Mouse (Mus musculus) thymus, postnatal 36 days (tissue): ENCODE results near the gene Mrln.
A peak's percentile ranks its signal among the peaks of the same experiment; 100 is the strongest.

Experiments
- DNase-seq, 2 experiments: peaks; one replicate each; pipeline ENCODE4 v3.0.0; 2022; ENCODE audit warnings: mixed read lengths in 2 of 2

Gene Mrln

DNA sequence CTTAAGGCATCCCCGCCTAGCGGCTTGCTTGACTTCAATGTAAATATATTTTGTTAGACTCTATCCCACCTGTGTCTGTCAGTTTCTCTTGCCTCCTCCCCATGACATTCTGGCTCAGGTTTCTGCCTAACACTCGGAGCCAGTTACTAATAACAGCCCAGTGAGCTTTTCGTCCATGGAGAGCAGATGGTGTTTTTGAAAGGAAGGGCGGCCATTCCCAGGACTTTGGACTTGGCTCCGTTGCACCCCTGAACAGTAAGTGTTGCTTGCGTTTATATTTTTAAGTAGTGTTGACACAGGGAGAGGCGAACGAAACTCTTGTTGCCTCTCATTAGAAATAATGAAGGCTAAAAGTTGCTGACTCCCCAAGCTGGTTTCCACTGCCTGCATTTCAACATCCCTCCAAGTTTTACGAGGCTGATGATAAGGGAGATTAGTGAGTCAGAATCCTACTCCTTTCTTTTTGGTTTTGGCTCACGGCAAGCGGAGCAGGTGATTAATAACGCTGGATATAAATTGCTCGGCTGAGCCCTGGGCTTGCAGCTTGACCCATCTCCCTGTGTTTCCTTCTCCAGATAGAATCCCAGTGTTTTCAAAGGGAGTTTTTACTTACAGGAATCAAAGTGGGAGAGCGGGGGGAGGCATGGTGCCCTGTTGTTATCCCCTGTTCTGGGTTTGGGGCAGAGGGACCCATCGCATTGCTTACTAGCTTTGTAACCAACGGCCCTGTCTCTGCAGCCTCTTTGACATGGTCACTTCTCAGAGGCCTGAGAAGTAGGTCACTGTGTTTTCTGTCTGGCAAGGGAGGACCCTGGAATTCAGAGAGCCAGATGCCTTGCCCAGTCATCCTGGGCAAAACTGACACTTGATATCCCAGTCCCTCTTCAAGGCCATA, at the start of gene Mrln:
Gene Mrln, plus strand, starts transcription at position 160 of the 895 bp plus-strand sequence.
- DNase-seq: no peak

DNA sequence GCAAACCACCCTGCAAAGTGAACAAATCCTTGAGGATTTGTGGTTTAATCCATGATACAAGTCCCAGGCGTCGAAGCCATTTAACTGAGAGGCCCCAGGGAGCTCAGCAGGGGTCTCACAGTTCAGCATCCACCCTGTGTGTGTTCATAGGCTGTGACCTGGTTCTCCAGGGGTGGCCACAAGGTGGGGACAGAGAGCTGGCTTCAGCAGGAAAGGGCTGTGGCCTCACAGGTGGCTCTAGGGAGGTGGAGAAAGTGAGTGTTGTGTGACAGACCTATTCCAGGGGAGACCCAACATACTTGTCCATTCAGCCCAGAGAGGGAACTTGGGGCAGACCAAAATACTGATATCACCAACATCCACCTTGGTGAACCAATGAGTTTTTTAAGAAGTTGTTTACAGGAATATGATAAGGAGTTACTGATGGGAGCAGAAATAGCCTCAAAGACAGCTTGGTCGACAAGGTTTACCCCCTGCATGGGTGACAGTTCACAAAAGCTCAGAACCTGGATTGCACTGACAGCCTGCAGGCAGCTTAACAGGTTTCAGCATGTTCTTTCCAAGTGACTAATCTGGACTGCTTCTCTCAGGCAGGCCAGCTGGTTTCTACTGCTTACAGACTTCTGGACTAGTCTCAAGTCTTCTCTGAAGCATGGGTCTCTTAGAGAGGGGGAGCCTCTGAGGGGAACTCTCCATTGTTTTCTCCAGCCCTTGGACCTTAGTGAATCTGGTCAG, 47.9 kb upstream of the Mrln start:
- DNase-seq: peak; percentile 72 to 76

DNA sequence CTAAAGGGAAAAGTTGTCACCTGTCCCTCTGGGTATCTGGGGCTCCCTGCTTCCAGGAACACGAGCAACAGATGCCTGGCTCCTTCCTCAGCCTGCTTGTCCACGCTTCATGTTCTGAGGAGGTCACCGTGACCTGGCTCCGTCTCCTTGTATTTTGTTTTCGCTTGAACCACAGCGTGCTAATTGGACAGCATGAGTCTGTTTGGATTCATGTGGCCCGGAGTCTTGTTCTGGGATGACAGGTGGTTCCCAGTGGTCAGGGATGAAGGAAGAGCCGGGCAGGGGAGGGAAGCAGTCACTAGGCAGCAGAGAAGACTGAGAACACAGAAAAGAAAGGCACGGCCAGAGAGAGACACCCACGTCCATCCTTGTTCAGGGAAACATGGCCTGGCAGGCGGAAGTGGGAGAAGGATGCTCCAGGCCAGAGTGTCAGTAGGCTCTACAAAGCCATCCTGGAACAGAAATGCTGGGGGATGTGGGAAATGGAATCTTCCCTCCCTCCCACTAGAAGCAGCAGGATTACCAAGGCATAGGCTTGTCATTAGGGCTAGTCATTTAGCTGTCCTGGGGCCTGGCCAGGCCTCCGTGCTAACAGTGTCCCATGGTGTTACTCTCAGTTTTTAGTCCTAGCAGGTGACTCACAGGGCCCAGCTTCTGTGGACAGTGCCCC, 44.7 kb upstream of the Mrln start:
- DNase-seq: no peak

DNA sequence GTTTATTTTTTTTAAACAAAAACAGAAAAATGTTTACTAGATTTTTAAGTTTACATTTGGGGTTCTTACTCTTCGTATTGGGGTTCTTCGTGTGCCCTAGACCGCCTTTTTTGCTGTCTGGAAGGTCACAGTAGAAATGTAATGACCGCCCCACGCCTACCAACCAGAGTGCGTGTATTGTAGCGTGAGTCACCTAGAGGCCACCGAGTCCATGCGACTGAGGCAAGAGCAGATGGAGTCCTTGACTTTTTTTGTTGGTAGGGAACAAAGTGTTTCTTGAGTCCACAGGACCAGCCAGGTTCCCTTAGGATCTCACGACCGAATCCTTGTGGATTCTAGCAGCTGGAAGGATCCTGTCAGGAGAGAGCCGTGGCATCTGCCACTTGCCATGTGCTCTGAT, 43.7 kb upstream of the Mrln start:
- no peak for DNase-seq

DNA sequence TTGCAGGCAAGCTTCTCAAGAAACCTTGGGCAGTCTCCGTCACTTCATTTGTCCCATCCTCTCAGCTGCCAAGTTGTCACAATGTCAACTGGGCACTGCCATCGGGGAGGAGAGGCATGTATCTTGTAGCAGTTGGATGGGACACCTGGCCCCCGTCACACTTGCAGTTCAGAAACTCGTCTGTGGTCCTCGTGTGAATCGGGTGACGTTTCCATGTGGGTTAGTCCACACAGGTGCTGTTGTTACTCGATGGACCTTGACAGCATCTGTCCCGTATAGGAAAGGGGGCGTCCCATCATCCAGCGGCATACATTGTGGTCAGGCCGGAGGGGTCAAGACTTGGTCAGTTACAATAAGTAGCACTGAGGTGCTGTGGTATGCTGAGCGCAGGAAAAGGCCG, 43.0 kb upstream of the Mrln start:
- DNase-seq: no peak

DNA sequence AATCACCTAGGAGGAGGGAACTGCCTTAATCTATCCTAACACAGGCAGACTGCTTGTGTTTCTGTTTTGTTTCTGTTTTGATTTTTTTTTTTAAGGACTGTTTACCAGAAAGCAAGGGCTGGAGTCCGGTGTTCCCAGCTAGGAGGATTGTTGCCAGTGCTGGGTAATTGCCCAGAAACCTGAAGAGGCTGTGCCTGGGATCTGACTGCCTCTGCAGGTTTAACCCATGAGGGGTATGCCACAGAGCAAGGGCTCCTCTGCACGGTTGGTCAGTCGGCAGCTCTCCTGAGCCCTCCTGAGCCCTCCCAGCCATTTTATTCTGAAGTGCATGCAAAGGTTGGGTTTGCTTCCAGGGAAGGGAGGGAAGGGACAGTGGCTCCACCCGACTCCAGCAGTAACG, 40.8 kb upstream of the Mrln start:
- no peak for DNase-seq

DNA sequence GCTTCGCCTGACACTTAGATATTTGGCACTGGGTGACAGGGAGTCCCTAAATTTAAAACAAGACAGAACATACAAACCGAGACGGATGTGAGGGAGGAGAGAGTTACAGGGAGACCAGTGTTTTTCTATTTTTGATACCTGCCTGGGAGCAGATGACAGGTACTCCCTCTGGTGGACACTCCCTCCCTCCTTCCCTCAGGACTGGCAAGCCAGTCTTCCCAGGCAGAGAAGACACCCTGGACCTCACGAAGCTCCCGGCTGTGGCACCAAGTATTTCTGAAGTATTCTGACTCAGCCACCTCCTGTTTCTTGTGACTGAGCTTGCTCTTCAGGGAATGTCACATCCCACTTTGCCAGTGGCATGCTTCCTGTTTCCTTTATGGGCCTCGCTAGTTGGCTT, 38.6 kb upstream of the Mrln start:
- no peak for DNase-seq

DNA sequence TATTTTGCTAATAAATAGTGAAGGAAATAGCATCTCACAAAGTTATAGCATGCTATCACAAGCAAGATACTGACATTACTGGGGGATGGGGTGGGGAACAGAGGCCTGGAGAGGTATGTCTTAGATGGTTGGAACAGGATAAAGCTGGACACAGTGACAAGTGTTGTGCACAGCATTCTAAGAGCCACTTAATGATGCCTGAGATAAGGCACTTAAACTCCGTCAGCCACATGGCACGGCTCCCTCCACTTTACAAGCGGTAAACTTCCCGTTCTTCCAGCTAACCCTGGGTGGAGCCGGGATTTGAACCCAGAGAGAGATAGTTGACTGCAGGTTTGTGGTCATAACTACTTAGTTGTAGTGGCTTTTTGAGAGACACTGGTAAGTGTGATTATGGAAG, 38.0 kb upstream of the Mrln start:
- no peak for DNase-seq

DNA sequence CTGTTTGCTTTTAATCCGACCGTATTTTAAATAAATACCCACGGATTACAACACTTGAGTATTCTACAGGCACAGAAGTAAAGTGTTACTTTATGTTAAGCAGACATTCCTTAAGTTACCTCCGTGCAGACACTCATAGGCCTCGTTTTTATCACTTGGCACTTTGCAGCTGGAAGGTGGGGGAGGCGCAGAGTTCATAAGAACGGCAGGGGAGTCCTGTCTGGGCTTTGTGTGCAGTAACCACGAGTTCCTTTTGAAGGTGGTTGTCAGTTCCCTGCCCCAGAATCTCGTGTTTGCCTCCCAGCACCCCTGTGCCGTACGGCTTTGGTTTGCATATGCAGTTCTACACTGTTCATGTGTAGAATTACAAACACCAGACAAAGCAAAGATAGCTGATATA, 36.8 kb upstream of the Mrln start:
- DNase-seq: no peak

DNA sequence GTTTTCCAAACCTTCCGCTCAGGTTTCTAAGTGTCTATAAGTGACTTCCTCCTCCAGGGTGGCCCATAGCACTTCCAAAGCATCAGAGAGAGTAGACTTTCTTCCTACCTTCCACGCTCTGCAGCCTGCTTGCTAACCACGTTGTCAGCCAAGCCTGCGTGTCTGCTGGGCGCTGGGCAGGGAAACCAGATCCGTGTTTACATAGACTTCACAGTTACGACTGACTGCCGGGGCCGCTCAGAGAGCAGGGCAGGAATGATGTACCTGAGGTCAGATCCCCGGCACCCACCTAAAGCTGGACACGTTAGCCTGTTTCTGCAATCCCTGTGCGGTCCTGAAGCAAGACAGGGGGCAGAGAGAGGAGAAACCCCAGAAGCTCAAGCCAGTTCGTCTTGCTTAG, 36.1 kb upstream of the Mrln start:
- DNase-seq: no peak

DNA sequence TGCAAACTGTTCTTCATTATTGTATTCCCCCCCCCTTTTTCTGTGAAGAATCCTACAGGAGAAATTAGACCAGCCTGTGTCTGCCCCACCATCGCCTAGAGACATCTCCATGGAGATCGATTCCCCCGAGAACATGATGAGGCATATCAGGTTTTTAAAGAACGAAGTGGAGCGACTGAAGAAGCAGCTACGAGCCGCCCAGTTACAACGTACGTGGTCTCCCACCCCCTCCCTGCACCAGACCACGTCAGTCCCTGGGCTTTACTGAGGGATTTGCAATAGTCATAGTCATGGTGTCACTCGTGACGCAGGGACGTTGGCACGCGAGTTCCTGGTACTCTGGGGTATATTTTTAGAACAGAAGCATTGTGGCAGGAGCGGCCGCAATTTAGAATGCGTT, 35.4 kb upstream of the Mrln start:
- no peak for DNase-seq

DNA sequence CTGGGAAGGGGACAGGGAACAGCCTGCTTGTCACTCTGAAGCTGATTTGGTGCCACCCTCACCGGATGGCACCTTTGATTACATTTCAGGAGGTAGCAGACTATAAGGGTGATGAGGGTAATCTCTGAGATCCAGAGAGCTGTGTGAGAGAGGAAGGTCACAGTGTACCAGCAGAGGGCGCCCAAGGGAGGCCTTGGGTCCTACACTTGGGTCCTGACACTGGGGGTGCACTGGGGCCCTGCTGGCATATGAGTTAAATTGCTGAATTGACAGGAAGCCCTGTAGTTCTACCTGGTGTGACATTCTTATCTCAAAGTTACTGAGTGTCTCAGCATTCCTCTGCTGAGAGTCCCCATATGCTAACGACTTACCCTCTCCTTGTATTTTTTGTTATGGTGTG, 31.1 kb upstream of the Mrln start:
- DNase-seq: peak; percentile 69 to 70

DNA sequence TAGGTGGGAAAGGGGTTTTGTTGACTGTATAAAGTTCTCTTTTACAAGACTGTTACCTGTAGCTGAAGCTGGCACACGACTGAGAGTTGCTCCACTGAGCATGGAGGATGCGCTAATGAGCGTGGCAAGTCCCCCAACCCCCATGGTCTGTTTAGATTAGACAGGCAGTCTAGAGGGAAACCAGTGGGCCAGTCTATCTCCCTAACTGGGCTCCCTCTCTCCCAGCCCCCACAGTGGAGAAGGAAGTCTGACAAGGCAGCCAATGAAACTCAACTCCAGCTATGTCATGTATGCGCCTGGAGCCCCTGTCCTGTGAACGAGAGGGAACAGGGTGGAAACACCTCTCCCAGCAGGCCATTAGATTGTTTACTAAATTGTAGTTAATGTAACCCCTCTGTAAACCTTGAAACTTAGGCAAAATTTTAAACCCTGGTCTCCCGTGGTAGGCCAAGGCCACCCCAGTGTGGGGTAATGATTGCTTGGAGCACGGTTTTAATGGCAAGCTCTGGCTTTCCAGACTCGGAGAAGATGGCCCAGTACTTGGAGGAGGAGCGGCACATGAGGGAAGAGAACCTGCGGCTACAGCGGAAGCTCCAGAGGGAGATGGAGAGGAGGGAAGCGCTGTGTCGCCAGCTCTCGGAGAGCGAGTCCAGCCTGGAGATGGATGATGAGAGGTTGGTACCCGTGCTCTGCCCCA, 29.8 kb upstream of the Mrln start:
- DNase-seq: no peak

DNA sequence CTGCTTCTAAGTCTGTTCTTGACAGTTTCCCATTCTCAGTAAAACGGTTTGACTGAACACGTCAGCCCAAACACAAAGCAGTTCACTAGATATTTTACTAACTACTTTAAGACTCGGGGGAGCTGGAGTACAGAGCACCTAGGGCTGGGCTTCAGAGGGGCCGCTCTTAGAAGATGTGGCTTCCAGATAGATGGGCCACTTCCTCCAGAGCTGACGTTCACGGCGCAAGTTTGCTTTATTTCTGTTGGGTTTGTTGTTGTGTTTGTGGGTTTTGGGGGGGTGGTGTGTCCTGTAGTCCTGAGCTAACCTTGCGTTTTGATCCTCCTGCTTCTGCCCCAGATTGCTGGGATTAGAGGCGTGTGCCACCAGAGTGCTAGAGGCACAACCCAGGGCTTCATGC, 23.7 kb upstream of the Mrln start:
- DNase-seq: peak in 1 of 2 experiments; percentile 19

DNA sequence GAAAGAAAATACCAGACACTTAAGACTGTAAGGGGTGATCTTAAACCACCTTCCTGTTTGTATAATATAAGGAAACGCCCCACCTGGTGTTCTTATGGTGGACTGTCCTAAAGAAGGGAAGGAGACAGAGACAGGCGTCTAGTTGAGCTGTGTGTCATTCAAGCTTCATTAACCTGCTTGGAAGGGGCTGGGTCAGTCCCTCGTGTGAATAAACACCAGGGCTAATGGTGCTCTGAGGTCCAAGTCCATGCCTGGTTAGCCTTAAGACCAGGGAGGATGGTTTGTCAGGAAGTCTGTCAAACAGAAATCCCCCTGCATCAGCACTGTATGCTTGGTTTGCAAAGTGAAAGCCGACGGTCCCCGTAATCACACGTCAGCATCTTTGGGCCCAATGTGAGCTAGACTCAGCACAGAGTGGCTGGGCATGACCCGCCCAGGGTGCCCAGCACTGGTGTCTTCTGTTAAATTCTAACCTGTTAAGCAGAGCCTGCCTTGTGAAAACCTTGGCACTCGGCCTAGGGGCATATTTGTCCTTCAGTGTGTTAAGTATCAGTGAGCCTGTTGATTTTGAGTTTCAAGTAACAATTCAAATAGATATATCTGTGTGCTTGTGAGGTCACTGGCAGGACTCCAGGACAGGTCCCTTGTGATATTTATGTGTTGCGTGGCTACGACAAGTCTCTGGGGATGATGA, 23.0 kb upstream of the Mrln start:
- no peak for DNase-seq

DNA sequence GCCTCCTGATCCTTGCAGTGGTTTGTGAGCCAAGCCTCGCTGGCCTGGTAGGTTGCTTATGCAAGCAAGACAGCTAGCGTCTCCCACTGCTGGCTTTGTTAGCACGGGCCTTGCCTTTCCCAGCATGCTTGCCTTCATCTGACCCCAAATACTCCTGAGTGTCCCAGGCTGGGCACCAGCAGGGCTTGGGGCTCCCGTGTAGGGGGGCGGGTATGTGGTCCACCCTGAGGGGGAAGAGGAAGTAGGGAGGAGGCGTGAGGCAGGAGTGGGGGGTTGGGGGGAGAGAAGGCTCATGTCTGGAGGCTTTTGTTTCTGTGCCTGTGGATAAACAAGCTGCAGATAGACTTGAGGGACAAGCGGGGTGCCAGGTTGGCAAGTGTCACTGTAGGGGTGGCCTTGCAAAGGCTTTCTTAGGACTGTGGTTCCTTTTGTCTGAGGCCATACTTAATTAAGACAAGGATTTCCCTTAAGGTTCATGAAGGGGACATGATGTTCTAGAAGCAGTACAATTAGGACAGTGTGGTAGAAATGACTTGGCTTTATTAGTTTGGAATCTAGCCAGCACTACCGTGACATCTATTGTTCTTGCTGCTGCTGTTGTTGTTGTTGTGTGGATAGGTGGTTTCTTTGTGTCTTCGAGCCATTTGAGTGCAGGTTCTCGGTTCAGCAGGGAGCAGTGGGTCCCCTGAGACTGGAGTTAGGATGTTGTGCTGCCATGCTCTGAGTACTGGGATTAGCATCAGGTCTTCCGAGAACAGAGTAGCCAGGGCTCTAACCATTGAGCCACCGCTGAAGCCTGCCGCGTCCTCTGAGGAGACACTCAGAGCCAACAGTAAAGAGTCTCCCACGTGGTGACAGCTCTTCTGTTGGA, 21.0 kb upstream of the Mrln start:
- DNase-seq: no peak

DNA sequence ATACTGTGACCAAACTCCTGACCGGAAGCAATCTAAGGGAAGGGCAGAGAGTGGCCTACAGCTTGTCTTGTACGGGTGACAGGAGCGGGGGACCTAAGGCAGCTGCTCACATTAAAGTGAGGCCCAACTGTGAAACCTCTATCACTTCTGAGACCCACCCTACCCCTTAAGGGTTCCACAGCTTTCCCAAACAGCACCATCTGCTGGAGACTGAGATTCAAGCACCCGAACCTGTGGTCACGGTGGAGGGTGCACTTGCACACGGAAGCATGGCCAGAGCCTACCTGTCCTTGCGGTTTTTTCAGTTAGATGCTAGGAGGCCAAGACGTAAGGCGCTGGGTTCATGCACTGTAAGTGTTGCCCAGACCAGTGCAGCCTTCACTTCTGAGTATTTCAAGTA, 18.3 kb upstream of the Mrln start:
- peak; percentile 27 to 43 for DNase-seq

DNA sequence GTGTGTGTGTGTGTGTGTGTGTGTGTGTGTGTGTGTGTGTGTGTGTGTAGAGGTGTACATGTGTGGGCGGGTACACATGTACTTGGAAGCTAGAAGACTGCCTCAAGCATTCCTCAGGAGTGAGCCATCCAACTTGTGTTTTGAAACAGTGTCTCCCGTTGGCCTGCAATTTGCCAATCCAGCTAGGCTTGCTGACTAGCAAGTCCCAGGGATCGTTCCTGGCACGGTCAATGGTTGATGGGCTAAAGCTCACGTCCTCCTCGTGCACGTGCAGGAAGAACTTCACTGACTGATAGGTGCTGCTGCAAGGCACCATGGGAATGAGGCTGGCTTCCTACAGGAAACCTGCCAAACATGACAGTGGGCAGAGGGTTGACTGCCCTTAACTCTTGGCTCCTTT, 17.9 kb upstream of the Mrln start:
- DNase-seq: no peak

DNA sequence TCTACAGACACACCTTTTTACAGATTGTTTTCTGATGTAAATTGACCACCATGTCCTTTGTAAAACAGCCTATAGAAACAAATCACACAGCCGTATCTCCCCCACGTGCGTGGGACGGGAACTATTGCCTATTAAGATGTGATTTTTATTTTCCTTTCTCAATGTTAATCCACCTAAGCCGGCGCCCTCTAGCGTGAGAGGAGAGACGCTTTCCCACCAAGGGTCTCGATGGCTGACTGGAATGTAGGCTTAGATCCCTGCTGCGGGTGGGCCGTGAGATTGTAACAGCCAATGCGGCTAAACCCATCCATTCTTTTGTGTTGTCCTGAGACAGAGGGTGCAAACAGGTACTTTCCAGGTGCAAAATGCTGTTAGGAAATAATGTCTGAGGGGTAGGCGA, 14.6 kb upstream of the Mrln start:
- no peak for DNase-seq

DNA sequence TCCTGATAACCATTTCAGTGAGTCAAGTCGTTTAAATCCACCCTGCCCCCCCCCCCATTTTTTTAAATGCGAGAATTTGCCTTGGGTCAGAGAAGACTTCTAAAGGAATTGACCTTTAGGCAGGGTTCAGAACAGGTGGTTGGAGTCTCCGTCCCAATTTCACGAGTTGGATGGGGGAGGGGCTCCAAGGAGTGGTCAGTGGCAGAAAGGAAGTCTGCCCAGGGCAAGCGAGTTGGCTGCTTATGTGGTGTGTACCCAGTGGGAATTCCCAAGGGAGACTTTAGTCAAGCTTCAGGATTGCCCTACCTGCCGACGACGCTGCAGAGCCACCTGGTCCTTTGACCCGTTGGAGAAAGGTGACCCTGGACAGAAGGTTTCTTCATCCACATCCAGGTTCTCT, 10.2 kb upstream of the Mrln start:
- no peak for DNase-seq

DNA sequence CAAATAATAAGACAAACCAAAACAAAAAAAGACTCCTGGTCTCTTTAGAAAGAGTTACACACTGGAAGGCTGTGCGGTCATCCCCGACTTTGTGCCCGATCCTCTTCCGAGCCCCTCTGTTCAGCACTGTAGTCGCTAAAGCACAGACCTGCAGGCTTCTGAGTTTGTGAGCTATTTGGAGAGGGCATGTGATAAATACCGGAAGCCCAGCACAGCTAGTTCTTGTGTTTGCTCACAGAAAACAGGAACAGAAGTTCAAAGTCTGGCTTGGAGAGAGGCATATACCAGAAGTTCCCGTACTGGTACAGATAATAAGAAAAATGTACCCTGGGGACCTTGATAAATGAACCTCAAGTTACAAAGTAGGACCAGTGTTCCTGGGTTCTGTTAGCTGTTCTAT, 9.2 kb upstream of the Mrln start:
- DNase-seq: no peak

DNA sequence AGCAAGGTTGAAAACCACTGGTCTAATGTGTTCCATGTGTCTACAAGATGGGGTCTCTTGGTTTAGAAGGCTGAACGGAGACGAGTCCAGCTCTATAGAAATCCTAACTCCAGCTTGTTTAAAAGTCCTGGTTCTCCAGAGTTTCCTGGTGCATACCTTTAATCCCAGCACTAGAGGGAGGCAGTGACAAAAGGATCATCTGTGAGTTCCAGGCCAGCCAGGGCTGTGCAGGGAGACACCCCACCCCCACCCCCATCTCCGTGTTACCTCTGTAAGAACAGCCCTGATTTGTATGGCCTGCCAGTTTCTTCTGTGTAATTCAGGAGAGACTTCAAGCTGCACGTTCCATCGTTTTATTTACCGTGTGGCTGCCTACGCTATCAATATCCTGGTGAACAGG, 8.7 kb upstream of the Mrln start:
- no peak for DNase-seq
